Mouse (Mus musculus) liver, embryonic 14.5 days (tissue): Measurements from ENCODE around the gene Dph3.
A peak's percentile ranks its signal among the peaks of the same experiment; 100 is the strongest.

ENCODE experiments used
- CTCF ChIP-seq: IDR thresholded peaks from 2 replicates; pipeline ENCODE4 v1.5.1; 2016; ENCODE audit warnings: antibody characterized with exemption, low read depth, control low read depth
- EP300 ChIP-seq: IDR thresholded peaks from 2 replicates; pipeline ENCODE4 v1.6.1; 2016; ENCODE audit warnings: antibody characterized with exemption, low read depth

GRCm38 (mm10) chr14:32134293-32134692 is 48.8 kb upstream of the Dph3 start:
- TF ChIP-seq CTCF (no peak), EP300 (peak; percentile 80)
